Mouse (Mus musculus) layer of hippocampus, adult 9-11 months (tissue): Measurements from ENCODE around the gene Fkbp3.

Source experiments
- DNase-seq: peaks from one replicate; pipeline ENCODE4 v3.0.0; 2022

The Fkbp3 gene

GRCm38 (mm10) chr12:65022842-65023241 is 51.0 kb downstream of the Fkbp3 start:
- DNase-seq, result no peak
